Mouse (Mus musculus): ENCODE results near the gene Ing4.

Gene Ing4

GRCm38 (mm10) chr6:125039533-125040153 lies at the start of gene Ing4:
Gene Ing4 (plus strand): TSS chr6:125039760.
- DNase-seq (ENCODE audit: low spot score in 2 of 2), result peak; percentile 84 to 86

GRCm38 (mm10) chr6:124992241-124992640 lies 47.3 kb upstream of the Ing4 start:
- no peak for DNase-seq (ENCODE audit: low spot score in 2 of 2)

- no peak for DNase-seq (ENCODE audit: low spot score in 2 of 2)
These were observed 46.2 kb upstream of the Ing4 start for GRCm38 (mm10) chr6:124993365-124993764.

GRCm38 (mm10) chr6:124993876-124994275 lies 45.7 kb upstream of the Ing4 start:
- DNase-seq (ENCODE audit: low spot score in 2 of 2), result no peak

- DNase-seq (ENCODE audit: low spot score in 2 of 2), result no peak
These were observed 44.3 kb upstream of the Ing4 start for GRCm38 (mm10) chr6:124995246-124995645.

- no peak for DNase-seq (ENCODE audit: low spot score in 2 of 2)
These were observed 43.6 kb upstream of the Ing4 start for GRCm38 (mm10) chr6:124995831-124996403.

GRCm38 (mm10) chr6:124996551-124997501 lies 42.7 kb upstream of the Ing4 start, which contains the start of gene Pianp:
Gene Pianp (plus strand): TSS chr6:124996694.
- DNase-seq (ENCODE audit: low spot score in 2 of 2), result peak; percentile 60 to 86

GRCm38 (mm10) chr6:124998066-124998465 lies 41.5 kb upstream of the Ing4 start:
- no peak for DNase-seq (ENCODE audit: low spot score in 2 of 2)

- DNase-seq (ENCODE audit: low spot score in 2 of 2), result no peak
These were observed 40.5 kb upstream of the Ing4 start for GRCm38 (mm10) chr6:124999091-124999490.

- DNase-seq (ENCODE audit: low spot score in 2 of 2), result no peak
These were observed 40.0 kb upstream of the Ing4 start for GRCm38 (mm10) chr6:124999546-124999945.

GRCm38 (mm10) chr6:125003706-125004105 lies 35.9 kb upstream of the Ing4 start:
- no peak for DNase-seq (ENCODE audit: low spot score in 2 of 2)

- no peak for DNase-seq (ENCODE audit: low spot score in 2 of 2)
These were observed 34.5 kb upstream of the Ing4 start for GRCm38 (mm10) chr6:125005086-125005485.

- DNase-seq (ENCODE audit: low spot score in 2 of 2), result no peak
These were observed 31.5 kb upstream of the Ing4 start for GRCm38 (mm10) chr6:125008060-125008459.

- DNase-seq (ENCODE audit: low spot score in 2 of 2), result peak; percentile 93 to 96
These were observed 30.9 kb upstream of the Ing4 start for GRCm38 (mm10) chr6:125008586-125009128.

- no peak for DNase-seq (ENCODE audit: low spot score in 2 of 2)
These were observed 30.6 kb upstream of the Ing4 start, which contains the start of gene Zfp384 for GRCm38 (mm10) chr6:125009129-125009180. Gene Zfp384 (plus strand): TSS chr6:125009145.

- DNase-seq (ENCODE audit: low spot score in 2 of 2), result peak; percentile 78 to 84
These were observed 30.1 kb upstream of the Ing4 start for GRCm38 (mm10) chr6:125009181-125010073.

GRCm38 (mm10) chr6:125017682-125018081 lies 21.9 kb upstream of the Ing4 start:
- DNase-seq (ENCODE audit: low spot score in 2 of 2), result no peak

GRCm38 (mm10) chr6:125030532-125030931 lies 9.0 kb upstream of the Ing4 start:
- DNase-seq (ENCODE audit: low spot score in 2 of 2), result peak; percentile 24 to 81

- DNase-seq (ENCODE audit: low spot score in 2 of 2), result no peak
These were observed 8.0 kb upstream of the Ing4 start for GRCm38 (mm10) chr6:125031604-125032003.

- no peak for DNase-seq (ENCODE audit: low spot score in 2 of 2)
These were observed 894 bp upstream of the Ing4 start for GRCm38 (mm10) chr6:125038666-125039065.

- DNase-seq (ENCODE audit: low spot score in 2 of 2), result peak in 1 of 2 experiments; percentile 8
These were observed 429 bp upstream of the Ing4 start for GRCm38 (mm10) chr6:125039131-125039530.

- DNase-seq (ENCODE audit: low spot score in 2 of 2), result no peak
These were observed 661 bp downstream of the Ing4 start for GRCm38 (mm10) chr6:125040221-125040620.

All from thymus, postnatal 10 days (tissue).